Mouse (Mus musculus) urinary bladder, adult 2 months (tissue): ENCODE measurements around the gene Zbtb20. TPM values are rescaled to one million over a fixed set of nuclear protein-coding genes. Genes with fewer than 3 reads are reported as not detected.

Source experiments
- DNase-seq: peaks from one replicate; pipeline ENCODE4 v3.0.0; 2022; ENCODE audit warnings: low spot score
- polyA plus RNA-seq: library from polyadenylated mRNA; depleted of rRNA; stranded (reverse); fragments of >200 nt; gene quantifications from 2 replicates; pipeline ENCODE4 v1.2.3, GENCODE M21; 2012

Gene Zbtb20
- polyA plus RNA-seq, 1 experiment, result 12.5 TPM

DNA sequence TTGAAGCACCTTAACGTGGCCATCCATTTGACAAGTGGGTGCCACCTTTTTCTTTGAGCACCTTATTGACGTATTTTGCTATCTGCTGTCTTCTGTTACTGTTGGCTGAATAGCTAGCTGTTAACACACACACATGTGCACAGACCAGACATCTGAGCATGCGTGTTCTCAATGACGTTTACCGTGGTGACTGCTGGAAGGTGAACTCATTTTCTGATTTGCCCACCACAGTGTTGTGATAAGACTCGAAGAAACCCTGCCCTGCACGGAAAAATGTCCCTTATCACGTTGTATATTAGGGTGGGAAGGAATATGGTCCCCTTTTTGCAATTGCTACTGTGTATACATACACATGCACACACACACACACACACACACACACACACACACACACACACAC is 765.5 kb downstream of the Zbtb20 start:
- DNase-seq, result no peak

DNA sequence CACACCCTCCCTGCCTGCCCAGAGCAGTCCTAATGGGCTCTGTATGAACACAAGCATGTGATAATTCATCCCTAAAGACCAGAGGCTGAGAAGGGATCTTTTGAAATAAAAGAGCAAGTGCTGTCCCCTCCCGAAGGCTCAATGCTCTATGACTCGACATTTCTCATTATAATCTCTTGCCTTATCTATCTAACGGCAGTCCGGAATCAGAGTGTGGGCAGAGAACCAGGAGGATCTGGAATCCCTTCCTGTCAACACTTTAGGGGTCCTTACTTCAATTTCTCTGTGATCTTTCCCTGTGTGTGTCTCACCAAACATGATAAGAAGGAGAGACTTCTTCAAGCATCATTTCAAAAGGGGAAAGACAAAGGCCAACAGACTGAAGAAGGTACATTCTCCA is 770.2 kb downstream of the Zbtb20 start:
- no peak for DNase-seq

- DNase-seq, result no peak
These were observed 771.3 kb downstream of the Zbtb20 start for GRCm38 (mm10) chr16:43646943-43647342.

DNA sequence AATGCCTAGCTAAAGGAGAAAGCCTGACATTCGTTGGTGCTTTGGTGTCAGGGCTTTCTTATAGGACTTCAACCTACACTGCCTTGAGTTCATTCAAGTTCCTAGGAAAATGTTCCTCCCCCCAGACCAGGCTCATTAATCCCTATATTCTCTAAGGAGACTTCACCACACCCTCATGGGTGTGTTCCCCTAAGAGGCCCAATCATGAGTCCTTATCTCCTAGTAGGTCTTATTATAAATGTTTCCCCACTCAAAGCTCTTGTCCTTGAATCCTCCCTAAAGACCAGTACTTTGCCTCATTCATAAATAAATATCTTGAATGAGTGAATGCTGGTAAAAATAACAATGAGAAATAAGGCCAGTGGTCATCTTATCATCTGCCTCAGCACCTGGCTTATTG is 772.0 kb downstream of the Zbtb20 start:
- no peak for DNase-seq

DNA sequence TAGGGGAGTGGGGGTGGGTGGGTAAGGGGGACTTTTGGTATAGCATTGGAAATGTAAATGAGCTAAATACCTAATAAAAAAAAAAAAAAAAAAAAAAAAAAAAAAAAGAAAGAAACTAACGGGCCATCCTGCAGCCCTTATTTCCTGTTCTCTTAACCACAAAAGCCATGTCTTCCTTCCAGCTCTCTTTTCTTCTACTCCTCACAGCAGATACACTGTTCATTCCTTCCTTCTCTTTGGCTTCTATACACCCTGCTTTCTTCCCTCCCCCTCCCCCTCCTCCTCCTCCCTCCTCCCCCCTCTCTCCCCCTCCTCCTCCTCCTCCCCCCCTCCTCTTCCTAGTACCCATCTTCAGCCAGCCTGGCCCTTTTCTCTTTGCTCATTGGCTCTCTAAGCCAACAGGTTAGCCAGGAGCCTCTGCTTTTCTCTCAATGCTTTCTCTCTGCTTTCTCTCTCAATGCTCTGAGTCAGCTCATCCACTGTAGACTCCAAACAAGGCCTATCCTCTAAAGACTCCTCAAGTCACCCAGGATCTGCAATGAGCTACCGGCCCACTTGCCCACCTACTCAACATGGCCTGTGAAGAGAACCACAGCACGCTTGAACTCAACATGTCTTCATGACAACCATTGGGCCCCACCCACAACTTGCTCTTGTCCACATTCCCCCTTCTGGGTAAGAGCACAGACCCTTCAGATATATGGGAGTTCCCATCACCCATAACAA is 774.8 kb downstream of the Zbtb20 start:
- DNase-seq, result no peak

DNA sequence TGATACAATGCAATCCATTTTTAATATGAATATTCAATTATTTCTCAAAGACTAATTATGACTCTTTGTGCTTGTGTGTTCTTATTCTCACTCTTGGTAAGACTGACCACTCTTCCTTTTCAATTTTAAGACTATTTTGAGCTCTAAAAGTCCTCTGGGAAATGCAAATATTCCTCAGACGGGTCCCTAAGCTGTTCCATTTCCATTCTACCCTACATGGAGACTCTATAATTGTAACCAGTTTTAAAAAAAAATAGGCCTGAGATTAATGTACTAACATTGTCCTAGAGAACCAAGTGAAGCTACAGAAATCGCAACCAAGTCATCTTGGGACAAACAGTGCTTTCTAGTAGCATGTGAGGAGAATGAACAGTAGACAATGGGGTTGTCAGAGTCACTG is 777.6 kb downstream of the Zbtb20 start:
- DNase-seq, result no peak

- no peak for DNase-seq
These were observed 778.6 kb downstream of the Zbtb20 start for GRCm38 (mm10) chr16:43654269-43654668.

- DNase-seq, result no peak
These were observed 779.6 kb downstream of the Zbtb20 start for GRCm38 (mm10) chr16:43655183-43655787.

GRCm38 (mm10) chr16:43661576-43661975 is 785.9 kb downstream of the Zbtb20 start:
- DNase-seq, result no peak

GRCm38 (mm10) chr16:43662124-43663004 is 786.7 kb downstream of the Zbtb20 start:
- no peak for DNase-seq

DNA sequence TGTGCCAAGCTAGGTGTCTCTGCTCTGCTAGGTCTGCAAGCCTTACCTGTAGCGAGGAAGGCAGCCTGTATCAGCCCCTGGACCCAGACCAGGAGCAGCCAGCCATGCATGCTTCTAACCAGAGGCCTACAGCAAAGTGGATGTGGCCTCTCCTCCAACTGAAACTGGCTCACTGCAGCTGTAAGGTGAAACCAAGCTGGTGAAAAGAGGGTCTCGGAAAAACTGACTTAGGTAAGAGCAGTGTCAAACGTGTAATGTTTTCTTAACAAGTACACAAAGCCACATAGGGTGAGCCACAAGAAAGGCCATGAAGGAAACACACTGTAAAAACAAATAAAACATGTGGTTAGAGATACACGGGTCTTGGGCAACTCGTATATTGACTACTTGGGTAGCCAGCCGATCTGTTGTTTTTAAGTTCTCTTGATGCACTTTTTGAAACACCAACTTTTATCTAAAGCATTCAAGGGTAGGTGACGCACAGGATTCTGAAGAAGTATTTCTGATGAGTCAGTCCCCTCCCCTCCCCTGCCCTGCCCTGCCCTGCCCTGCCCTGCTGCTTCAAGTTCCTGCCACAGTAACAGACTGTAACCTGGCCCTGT is 788.4 kb downstream of the Zbtb20 start, which contains the start of gene Tigit:
Tigit (minus strand) TSS at position 169 of the 602 bp plus-strand sequence.
- no peak for DNase-seq

DNA sequence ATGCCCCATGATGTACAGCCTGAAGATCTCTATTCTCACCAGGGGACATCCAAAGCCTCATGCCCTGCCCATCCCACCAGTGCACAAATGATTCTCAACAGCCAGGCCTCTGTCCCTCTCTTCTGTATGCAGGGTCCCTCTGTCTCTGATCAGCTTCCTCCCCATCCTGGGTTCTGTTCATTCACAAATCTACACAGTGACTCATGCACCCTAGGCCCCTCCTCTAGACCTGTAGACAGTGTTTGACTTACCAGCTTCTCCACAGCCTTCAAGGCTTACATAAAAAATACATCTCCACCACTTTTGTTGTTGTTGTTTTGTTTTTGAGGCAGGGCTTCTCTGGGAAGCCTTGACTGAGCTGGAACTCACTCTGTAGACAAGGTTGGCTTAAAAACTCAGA is 789.2 kb downstream of the Zbtb20 start:
- no peak for DNase-seq

- no peak for DNase-seq
These were observed 792.6 kb downstream of the Zbtb20 start for GRCm38 (mm10) chr16:43668294-43668693.

- DNase-seq, result no peak
These were observed 796.3 kb downstream of the Zbtb20 start for GRCm38 (mm10) chr16:43671972-43672371.

DNA sequence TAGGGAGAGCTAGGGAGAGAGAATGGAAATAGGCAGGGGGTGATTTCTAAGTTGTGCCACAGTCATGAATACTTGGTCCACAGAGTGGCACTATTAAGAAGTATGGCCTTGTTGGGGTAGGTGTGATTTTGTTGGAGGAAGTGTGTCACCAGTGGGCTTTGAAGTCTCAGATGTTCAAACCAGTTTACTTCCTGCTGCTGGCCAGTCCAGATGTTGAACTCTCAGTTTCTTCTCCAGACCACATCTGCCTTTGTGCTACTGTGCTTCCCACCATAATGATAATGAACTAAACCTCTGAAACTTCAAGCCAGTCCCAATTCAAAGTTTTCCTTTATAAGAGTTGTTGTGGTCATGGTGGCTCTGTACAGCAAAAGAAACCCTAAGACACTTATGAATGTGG is 797.0 kb downstream of the Zbtb20 start:
- no peak for DNase-seq

GRCm38 (mm10) chr16:43674400-43674799 is 798.7 kb downstream of the Zbtb20 start:
- DNase-seq, result no peak

DNA sequence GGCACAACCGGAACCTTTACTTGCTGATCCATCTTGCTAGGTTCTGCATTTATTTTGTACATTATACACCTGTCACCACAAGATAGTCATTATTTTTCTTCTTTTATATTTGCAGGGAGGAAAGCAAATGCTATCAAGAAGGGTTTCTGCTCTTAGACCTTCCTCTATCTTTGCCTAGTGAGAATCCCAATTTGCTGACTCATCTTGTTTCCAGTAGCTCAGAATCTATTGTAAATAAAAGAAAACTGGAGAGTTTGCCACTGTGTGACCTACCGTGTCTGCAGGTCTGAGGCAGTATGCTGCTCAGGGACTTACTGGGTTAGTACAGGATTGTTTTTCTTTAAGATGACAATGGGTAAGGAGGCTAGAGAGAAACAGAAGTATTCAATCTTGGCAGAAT is 812.3 kb downstream of the Zbtb20 start:
- no peak for DNase-seq

DNA sequence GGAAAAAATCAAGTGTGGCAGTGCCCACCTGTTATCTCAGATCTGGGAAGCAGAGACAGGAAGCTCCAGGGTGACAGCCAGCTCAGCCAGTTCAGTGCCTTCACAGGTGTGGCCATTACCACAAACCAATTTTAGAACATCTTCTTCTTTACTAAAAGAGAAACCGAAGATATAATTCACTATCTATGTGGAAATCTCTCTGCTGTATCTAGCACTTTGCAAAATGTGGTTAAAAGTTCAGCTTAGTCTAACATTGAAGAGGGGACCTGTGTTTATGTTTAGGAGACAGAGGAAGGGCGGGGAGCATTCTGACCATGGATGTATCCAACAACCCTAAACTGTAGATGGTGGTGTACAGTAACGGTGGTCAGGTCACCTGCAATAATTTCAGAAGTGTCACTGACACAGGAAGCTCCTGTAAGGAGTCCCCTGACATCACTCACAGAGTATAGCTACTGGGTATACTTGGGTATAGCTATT is 814.6 kb downstream of the Zbtb20 start:
- no peak for DNase-seq

DNA sequence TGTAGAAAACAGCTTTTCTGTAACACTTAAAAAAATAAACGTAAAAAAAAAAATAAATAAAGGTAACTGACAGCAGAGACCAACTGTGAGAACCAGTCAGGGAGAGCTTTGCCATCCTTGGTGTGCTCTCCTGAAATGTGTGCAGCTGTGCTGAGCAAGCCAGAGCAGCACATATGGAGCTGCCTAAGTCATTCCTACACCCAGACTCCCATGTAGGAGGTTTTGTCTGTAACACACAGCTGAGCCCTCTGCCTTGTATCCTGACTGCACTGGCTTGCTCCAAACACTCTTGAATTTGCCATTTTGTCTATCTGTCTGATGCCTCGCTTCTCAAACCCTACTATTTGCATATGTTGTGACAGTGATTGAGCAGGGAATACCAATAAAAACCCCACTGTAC is 815.2 kb downstream of the Zbtb20 start:
- DNase-seq, result no peak

GRCm38 (mm10) chr16:43691741-43692140 is 816.1 kb downstream of the Zbtb20 start:
- no peak for DNase-seq
